Mouse (Mus musculus) B cell, adult (primary cell): ENCODE measurements around the gene Psmg1. TPM values are rescaled to one million over a fixed set of nuclear protein-coding genes. Genes with fewer than 3 reads are reported as not detected.

Source experiments
- total RNA-seq: library from RNA; stranded (reverse); gene quantifications from 4 replicates; pipeline ENCODE4 v1.2.4, GENCODE M21; 2023; ENCODE audit not compliant: inconsistent age

The Psmg1 gene
- 13.5 to 23.7 TPM (median 15.7 TPM) in 4 replicates for total RNA-seq

GRCm38 (mm10) chr16:95990462-95991121 is at the start of gene Psmg1:
Gene Psmg1 (minus strand): TSS chr16:95990960.

Other genes starting within 250 kb of the Psmg1 start
- gene Brwd1, start 91.6 kb upstream of the Psmg1 start, total RNA-seq: 399 to 459 TPM (median 422 TPM) in 4 replicates
- 215 to 255 TPM (median 231 TPM) in 4 replicates for gene Hmgn1, start 136.8 kb upstream of the Psmg1 start, total RNA-seq
- 7.7 to 11.7 TPM (median 9.9 TPM) in 4 replicates for gene Wrb, start 154.4 kb upstream of the Psmg1 start, total RNA-seq
- not detected in 4 replicates for gene Lca5l, start 201.3 kb upstream of the Psmg1 start, total RNA-seq
- gene Sh3bgr, start 209.5 kb upstream of the Psmg1 start, total RNA-seq: not detected in 4 replicates
- gene B3galt5, start 244.8 kb upstream of the Psmg1 start, total RNA-seq: not detected in 4 replicates